Mouse (Mus musculus): ENCODE measurements around the gene Pdss2. TPM values are rescaled to one million over a fixed set of nuclear protein-coding genes. Genes with fewer than 3 reads are reported as not detected.

Pdss2 gene
- polyA plus RNA-seq, 1 experiment from 2014 or later: 16.6 TPM

DNA sequence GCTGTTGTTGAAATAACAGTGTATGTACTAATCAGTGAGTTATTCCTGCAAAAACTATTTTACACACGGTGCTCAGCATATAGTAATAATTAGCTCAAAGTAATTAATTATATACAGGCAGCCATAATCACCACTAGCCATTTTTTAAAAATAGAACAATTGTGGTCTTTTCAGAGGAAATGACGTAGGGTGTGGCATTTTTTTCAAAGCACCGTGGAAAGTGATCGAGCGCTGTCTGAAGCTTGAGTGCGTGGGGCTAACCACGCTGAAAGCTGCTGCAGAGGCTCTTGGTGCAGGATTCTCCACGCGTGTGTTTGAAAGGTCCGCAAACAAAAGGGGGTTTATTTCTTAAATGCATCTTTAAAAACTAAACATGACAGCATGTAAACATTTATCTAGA is 118.5 kb downstream of the Pdss2 start:
- WGBS: 83% methylated on average over 10 of the region's 10 CpGs
- Histone ChIP-seq H3K9ac (ENCODE audit: low read length) (no peak overlapping the region), H3K27ac (ENCODE audit: low read depth, low read length) (no peak overlapping the region), H3K36me3 (ENCODE audit: control insufficient read depth, insufficient read depth, low read length) (no peaks in the 10 kb centered on the region), H3K4me1 (ENCODE audit: control insufficient read depth, insufficient read depth, low read length) (peaks cover 2% of the 10 kb centered on the region; the same call in 1 of the 2 replicates), H3K9me3 (ENCODE audit: control insufficient read depth, low read length) (no peaks in the 10 kb centered on the region), H3K27me3 (ENCODE audit: control insufficient read depth, insufficient read depth, low read length) (no peaks in the 10 kb centered on the region), H3K4me3 (ENCODE audit: low read depth, low read length) (no peak overlapping the region), H3K4me2 (no peak overlapping the region)
- DNase-seq (ENCODE audit: low spot score, missing footprints) (no peak), ATAC-seq (ENCODE audit: low FRiP score) (no peak)

DNA sequence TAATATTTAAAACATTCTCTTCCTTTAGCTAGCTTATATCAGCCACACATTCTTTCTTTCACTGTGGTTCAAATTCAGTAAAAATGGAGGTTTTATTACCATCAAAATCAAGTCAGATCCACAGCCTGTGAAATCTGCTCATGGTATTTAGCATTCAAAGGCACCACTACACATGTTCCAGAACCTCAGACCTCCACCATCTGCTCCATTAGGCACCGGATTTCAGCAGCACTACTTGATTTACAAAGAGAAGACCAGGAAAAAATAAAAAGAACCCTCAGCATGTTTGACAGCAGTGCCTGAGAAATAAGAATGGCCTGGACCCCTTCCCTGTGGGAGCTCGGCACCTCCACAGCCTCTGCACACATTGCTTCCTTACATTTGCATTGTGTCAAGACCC is 128.4 kb downstream of the Pdss2 start:
- Histone ChIP-seq H3K4me2 (no peak overlapping the region), H3K4me1 (ENCODE audit: control insufficient read depth, insufficient read depth, low read length) (no peaks in the 10 kb centered on the region), H3K9ac (ENCODE audit: low read length) (no peak overlapping the region), H3K9me3 (ENCODE audit: control insufficient read depth, low read length) (no peaks in the 10 kb centered on the region), H3K36me3 (ENCODE audit: control insufficient read depth, insufficient read depth, low read length) (no peaks in the 10 kb centered on the region), H3K27ac (ENCODE audit: low read depth, low read length) (no peak overlapping the region), H3K4me3 (ENCODE audit: low read depth, low read length) (no peak overlapping the region), H3K27me3 (ENCODE audit: control insufficient read depth, insufficient read depth, low read length) (no peaks in the 10 kb centered on the region)
- WGBS: 58% methylated on average over 2 of the region's 2 CpGs
- no peak for ATAC-seq (ENCODE audit: low FRiP score)
- DNase-seq (ENCODE audit: low spot score, missing footprints): no peak

DNA sequence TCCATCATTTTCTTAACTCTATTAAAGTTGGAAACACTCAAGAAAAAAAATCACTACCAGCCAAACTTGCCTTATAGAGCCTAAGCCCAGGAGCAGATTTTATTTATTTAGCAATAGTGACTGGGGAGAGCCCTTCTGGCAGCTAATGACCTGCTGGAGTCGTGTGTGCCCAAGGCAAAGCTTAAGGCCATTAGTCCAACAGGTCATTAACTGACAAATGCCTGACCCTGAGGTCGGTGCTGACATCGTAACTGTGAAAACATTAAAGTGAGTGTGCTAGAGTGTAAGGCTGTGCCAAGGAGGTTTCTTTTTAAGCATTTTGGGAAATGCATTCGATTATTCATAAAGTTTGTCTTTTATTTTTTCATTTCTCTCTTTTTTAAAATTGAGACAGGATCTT is 136.6 kb downstream of the Pdss2 start:
- Histone ChIP-seq H3K9me3 (ENCODE audit: control insufficient read depth, low read length) (no peaks in the 10 kb centered on the region), H3K4me2 (no peak overlapping the region), H3K9ac (ENCODE audit: low read length) (no peak overlapping the region), H3K4me1 (ENCODE audit: control insufficient read depth, insufficient read depth, low read length) (no peaks in the 10 kb centered on the region), H3K27ac (ENCODE audit: low read depth, low read length) (no peak overlapping the region), H3K27me3 (ENCODE audit: control insufficient read depth, insufficient read depth, low read length) (no peaks in the 10 kb centered on the region), H3K36me3 (ENCODE audit: control insufficient read depth, insufficient read depth, low read length) (no peaks in the 10 kb centered on the region), H3K4me3 (ENCODE audit: low read depth, low read length) (no peak overlapping the region)
- ATAC-seq (ENCODE audit: low FRiP score) (no peak), DNase-seq (ENCODE audit: low spot score, missing footprints) (no peak)
- 76% methylated on average over 4 of the region's 4 CpGs for WGBS

DNA sequence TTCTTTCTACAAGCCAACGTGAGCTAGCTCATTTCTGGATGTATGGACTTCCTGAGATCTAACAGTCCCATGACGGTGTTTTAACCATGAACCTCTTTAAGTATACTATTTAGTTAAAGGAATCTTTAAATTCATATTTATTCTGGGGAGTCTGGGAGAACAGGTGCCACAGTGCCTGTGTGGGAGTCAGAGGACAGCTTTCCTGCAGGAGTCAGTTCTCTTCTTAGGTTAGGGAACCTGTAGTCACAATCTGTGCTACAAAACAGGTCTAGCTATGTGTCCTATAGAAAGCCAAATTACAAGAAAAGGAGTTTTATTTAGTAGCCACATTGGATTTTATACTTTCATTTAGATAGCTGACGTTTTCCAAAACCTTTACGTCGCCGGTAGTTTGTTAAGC is 141.7 kb downstream of the Pdss2 start:
- DNase-seq (ENCODE audit: low spot score, missing footprints) (no peak), ATAC-seq (ENCODE audit: low FRiP score) (no peak)
- no peak overlapping the region for H3K9ac ChIP-seq (ENCODE audit: low read length)
- WGBS: 94% methylated on average over 6 of the region's 6 CpGs
- H3K4me3 ChIP-seq (ENCODE audit: low read depth, low read length): no peak overlapping the region
- H3K27me3 ChIP-seq (ENCODE audit: control insufficient read depth, insufficient read depth, low read length): no peaks in the 10 kb centered on the region
- no peaks in the 10 kb centered on the region for H3K4me1 ChIP-seq (ENCODE audit: control insufficient read depth, insufficient read depth, low read length)
- H3K9me3 ChIP-seq (ENCODE audit: control insufficient read depth, low read length): no peaks in the 10 kb centered on the region
- no peak overlapping the region for H3K4me2 ChIP-seq
- no peak overlapping the region for H3K27ac ChIP-seq (ENCODE audit: low read depth, low read length)
- H3K36me3 ChIP-seq (ENCODE audit: control insufficient read depth, insufficient read depth, low read length): no peaks in the 10 kb centered on the region

DNA sequence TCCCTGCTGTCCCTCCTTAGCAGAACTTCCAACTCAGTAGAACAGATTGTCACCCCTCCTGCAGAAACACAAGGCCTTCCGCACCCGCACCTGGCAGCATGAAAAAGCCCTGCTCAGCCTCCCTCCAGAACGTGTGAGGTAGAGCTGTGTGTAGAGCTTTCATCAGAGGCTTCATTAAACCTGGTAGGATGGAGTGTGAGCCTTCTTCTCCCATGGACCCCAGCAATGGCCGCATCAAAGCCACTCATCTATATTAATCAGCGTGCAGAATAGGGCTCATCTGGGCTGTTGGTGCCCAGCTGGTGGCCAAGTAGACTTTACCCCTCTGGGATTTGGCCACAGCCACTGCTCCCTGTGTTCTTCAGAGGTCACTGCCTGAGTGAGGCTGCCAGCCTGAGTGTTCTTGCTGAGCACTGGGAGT is 142.2 kb downstream of the Pdss2 start:
- WGBS: 84% methylated on average over 5 of the region's 5 CpGs
- Histone ChIP-seq H3K9ac (ENCODE audit: low read length) (no peak overlapping the region), H3K4me3 (ENCODE audit: low read depth, low read length) (no peak overlapping the region), H3K4me1 (ENCODE audit: control insufficient read depth, insufficient read depth, low read length) (no peaks in the 10 kb centered on the region), H3K4me2 (no peak overlapping the region), H3K27me3 (ENCODE audit: control insufficient read depth, insufficient read depth, low read length) (no peaks in the 10 kb centered on the region), H3K36me3 (ENCODE audit: control insufficient read depth, insufficient read depth, low read length) (no peaks in the 10 kb centered on the region), H3K27ac (ENCODE audit: low read depth, low read length) (no peak overlapping the region), H3K9me3 (ENCODE audit: control insufficient read depth, low read length) (no peaks in the 10 kb centered on the region)
- DNase-seq (ENCODE audit: low spot score, missing footprints) (no peak), ATAC-seq (ENCODE audit: low FRiP score) (no peak)

DNA sequence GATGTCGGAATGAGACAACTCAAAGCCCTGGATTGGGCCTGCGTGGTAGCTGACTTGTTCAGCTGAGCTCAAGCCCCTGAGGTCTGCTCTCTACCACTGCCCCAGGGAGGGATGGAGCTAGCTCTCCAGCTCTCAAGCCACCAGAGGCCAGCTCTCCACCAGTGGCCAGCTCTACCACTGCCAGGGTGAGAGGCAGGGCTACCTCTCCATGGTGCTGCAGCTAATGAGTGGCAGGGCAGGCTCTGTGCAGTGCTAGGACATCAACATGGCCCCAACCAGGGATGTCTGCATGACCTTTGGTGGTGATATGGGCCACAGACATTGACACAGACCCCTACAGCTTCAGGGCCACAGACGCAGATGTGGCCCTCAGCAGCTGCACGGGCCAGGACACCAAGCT is 144.6 kb downstream of the Pdss2 start:
- H3K27me3 ChIP-seq (ENCODE audit: control insufficient read depth, insufficient read depth, low read length): no peaks in the 10 kb centered on the region
- no peak for DNase-seq (ENCODE audit: low spot score, missing footprints)
- no peak overlapping the region for H3K9ac ChIP-seq (ENCODE audit: low read length)
- no peaks in the 10 kb centered on the region for H3K4me1 ChIP-seq (ENCODE audit: control insufficient read depth, insufficient read depth, low read length)
- no peak overlapping the region for H3K4me3 ChIP-seq (ENCODE audit: low read depth, low read length)
- no peaks in the 10 kb centered on the region for H3K9me3 ChIP-seq (ENCODE audit: control insufficient read depth, low read length)
- no peak overlapping the region for H3K4me2 ChIP-seq
- no peaks in the 10 kb centered on the region for H3K36me3 ChIP-seq (ENCODE audit: control insufficient read depth, insufficient read depth, low read length)
- WGBS: 86% methylated on average over 4 of the region's 4 CpGs
- no peak overlapping the region for H3K27ac ChIP-seq (ENCODE audit: low read depth, low read length)
- no peak for ATAC-seq (ENCODE audit: low FRiP score)

DNA sequence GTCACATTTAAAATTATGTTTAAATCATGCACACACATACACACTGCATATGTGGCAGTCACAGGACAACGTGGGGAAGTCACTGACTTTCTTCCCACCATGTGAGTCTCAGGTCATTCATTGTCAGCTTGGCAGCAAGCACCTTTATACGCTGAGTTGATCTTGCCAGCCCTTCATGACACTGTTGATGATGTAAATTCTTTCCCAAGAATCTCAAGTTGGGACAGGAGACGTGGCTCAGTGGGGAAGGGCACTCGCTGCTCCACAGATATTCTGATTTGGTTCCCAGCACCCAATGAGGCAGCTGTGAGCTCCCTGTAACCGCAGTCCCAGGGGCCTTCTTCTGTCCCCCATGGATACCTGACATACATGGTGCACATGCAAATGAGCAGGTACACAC is 147.3 kb downstream of the Pdss2 start:
- no peaks in the 10 kb centered on the region for H3K9me3 ChIP-seq (ENCODE audit: control insufficient read depth, low read length)
- no peak overlapping the region for H3K4me2 ChIP-seq
- H3K4me1 ChIP-seq (ENCODE audit: control insufficient read depth, insufficient read depth, low read length): no peaks in the 10 kb centered on the region
- H3K27ac ChIP-seq (ENCODE audit: low read depth, low read length): no peak overlapping the region
- no peaks in the 10 kb centered on the region for H3K36me3 ChIP-seq (ENCODE audit: control insufficient read depth, insufficient read depth, low read length)
- WGBS: 90% methylated on average over 5 of the region's 5 CpGs
- no peak overlapping the region for H3K9ac ChIP-seq (ENCODE audit: low read length)
- H3K4me3 ChIP-seq (ENCODE audit: low read depth, low read length): no peak overlapping the region
- ATAC-seq (ENCODE audit: low FRiP score): no peak
- H3K27me3 ChIP-seq (ENCODE audit: control insufficient read depth, insufficient read depth, low read length): no peaks in the 10 kb centered on the region
- no peak for DNase-seq (ENCODE audit: low spot score, missing footprints)

DNA sequence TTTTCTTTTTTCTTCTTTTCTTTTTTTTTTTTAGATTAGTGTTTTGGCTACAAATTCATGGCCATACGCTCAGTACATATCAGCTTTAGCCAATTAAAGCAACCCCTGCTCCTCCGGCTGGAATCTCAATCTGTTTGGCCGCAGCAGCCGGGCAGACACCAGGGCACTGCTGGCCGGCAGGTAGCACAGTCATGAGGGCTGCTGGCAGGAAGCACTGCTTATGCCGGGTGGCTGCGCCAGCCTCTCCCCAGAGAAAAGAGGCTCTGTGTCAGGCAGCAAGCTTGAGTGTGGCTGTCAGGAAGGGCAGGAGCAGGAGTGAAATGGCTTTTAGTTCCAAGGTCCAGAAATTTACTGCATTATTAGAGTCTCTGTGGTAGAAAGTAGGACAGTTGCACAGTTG is 151.0 kb downstream of the Pdss2 start:
- 89% methylated on average over 7 of the region's 7 CpGs for WGBS
- Histone ChIP-seq H3K36me3 (ENCODE audit: control insufficient read depth, insufficient read depth, low read length) (no peaks in the 10 kb centered on the region), H3K9me3 (ENCODE audit: control insufficient read depth, low read length) (no peaks in the 10 kb centered on the region), H3K4me1 (ENCODE audit: control insufficient read depth, insufficient read depth, low read length) (no peaks in the 10 kb centered on the region), H3K9ac (ENCODE audit: low read length) (no peak overlapping the region), H3K27ac (ENCODE audit: low read depth, low read length) (no peak overlapping the region), H3K27me3 (ENCODE audit: control insufficient read depth, insufficient read depth, low read length) (no peaks in the 10 kb centered on the region), H3K4me2 (no peak overlapping the region), H3K4me3 (ENCODE audit: low read depth, low read length) (no peak overlapping the region)
- no peak for DNase-seq (ENCODE audit: low spot score, missing footprints)
- no peak for ATAC-seq (ENCODE audit: low FRiP score)

DNA sequence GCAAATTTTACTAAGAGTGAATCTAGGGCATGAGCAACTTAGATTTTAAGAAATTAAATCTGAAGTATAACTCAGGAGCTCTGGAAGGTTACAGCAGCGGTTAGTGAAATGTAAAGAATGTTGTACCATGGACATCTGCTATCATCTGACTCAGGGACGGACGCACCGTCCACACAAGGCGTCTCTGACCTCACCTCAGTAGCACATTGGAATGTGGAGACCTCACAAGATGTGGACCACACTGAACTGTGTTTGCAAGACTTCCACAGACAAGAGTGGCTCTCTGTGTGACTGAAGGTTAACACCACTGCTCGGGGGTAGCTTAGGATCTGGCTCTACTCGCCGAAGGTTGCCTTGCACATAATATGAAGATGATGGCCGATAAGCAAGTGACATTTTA is 151.7 kb downstream of the Pdss2 start:
- Histone ChIP-seq H3K9ac (ENCODE audit: low read length) (no peak overlapping the region), H3K27ac (ENCODE audit: low read depth, low read length) (no peak overlapping the region), H3K4me2 (no peak overlapping the region), H3K36me3 (ENCODE audit: control insufficient read depth, insufficient read depth, low read length) (no peaks in the 10 kb centered on the region), H3K27me3 (ENCODE audit: control insufficient read depth, insufficient read depth, low read length) (no peaks in the 10 kb centered on the region), H3K4me3 (ENCODE audit: low read depth, low read length) (no peak overlapping the region), H3K9me3 (ENCODE audit: control insufficient read depth, low read length) (no peaks in the 10 kb centered on the region), H3K4me1 (ENCODE audit: control insufficient read depth, insufficient read depth, low read length) (no peaks in the 10 kb centered on the region)
- DNase-seq (ENCODE audit: low spot score, missing footprints) (no peak), ATAC-seq (ENCODE audit: low FRiP score) (no peak)
- 91% methylated on average over 9 of the region's 9 CpGs for WGBS

DNA sequence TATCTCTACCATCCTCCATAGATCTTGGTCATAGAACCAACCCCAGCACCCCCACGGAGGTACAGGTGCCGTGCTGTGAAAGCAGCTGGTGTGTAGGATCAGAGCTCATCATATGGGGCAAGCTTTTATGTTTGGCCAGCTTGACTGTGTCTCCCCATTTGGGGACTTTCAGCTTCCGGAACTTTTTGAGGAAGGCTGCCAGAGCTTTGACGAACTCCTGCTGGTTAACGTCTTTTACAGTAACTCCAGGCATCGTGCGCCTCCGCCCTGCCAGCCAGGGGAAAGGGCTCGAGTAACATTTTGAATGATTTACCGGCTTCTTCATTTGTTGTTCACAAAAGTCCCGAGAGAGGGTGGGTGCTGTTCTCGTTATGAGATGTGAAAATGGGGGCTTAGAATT is 152.4 kb downstream of the Pdss2 start:
- Histone ChIP-seq H3K9me3 (ENCODE audit: control insufficient read depth, low read length) (no peaks in the 10 kb centered on the region), H3K27ac (ENCODE audit: low read depth, low read length) (no peak overlapping the region), H3K4me2 (no peak overlapping the region), H3K4me1 (ENCODE audit: control insufficient read depth, insufficient read depth, low read length) (no peaks in the 10 kb centered on the region), H3K9ac (ENCODE audit: low read length) (no peak overlapping the region), H3K36me3 (ENCODE audit: control insufficient read depth, insufficient read depth, low read length) (no peaks in the 10 kb centered on the region), H3K4me3 (ENCODE audit: low read depth, low read length) (no peak overlapping the region), H3K27me3 (ENCODE audit: control insufficient read depth, insufficient read depth, low read length) (no peaks in the 10 kb centered on the region)
- WGBS: 93% methylated on average over 12 of the region's 12 CpGs
- DNase-seq (ENCODE audit: low spot score, missing footprints): no peak
- no peak for ATAC-seq (ENCODE audit: low FRiP score)

All from midbrain, embryonic 11.5 days (tissue).